ENCODE assay signal across 8 mouse cellular contexts in genomic region chr4:155283585-155283984, GRCm38 (mm10). TPM values are rescaled to one million over a fixed set of nuclear protein-coding genes. Genes with fewer than 3 reads are reported as not detected.
DNase-seq lines count a peak whose midpoint lies in the region; ATAC-seq and TF ChIP-seq lines count a peak whose summit lies in the region.

No protein-coding gene starts in this region.

- no peaks in the 10 kb centered on the region for H3K9me3 ChIP-seq in heart, embryonic 13.5 days

- peaks cover 47% of the 10 kb centered on the region for H3K4me1 ChIP-seq in heart, embryonic 13.5 days
- peaks cover 5% of the 10 kb centered on the region for H3K4me1 ChIP-seq in heart, adult 2 months (ENCODE audit: control insufficient read depth, insufficient read depth, low read length)
- peaks cover 2% of the 10 kb centered on the region; the same call in 1 of the 2 replicates for H3K4me1 ChIP-seq in testis, adult 2 months (ENCODE audit: control insufficient read depth, insufficient read depth, low read length)

- WGBS in heart, embryonic 13.5 days, result 63% methylated on average over 9 of the region's 9 CpGs
- WGBS in heart, adult 2 months, result 39% methylated on average over 9 of the region's 9 CpGs

- TF ChIP-seq EP300 in heart, adult 2 months (IDR thresholded peaks at IDR 0.05; ENCODE audit: insufficient read depth, low read depth, low read length), result no peak

- H3K4me3 ChIP-seq in heart, embryonic 13.5 days, result 0 out of 2 replicates have a peak overlapping the region, but pooled peaks have one; percentile 20
- H3K4me3 ChIP-seq in heart, adult 2 months, result no peak overlapping the region
- H3K4me3 ChIP-seq in testis, adult 2 months (ENCODE audit: control insufficient read depth, low read depth, low read length), result no peak overlapping the region

- no peaks in the 10 kb centered on the region for H3K36me3 ChIP-seq in heart, embryonic 13.5 days
- H3K36me3 ChIP-seq in heart, adult 2 months (ENCODE audit: control insufficient read depth, insufficient read depth, low read length), result no peaks in the 10 kb centered on the region
- H3K36me3 ChIP-seq in testis, adult 2 months (ENCODE audit: control insufficient read depth, insufficient read depth, low read length), result no peaks in the 10 kb centered on the region

- H3K4me2 ChIP-seq in heart, embryonic 13.5 days, result peak overlapping the region; percentile 45

- H3K79me2 ChIP-seq in heart, adult 2 months (replicated peaks; ENCODE audit: control insufficient read depth, insufficient read depth, low read length), result no peaks in the 10 kb centered on the region

- TF ChIP-seq CTCF in heart, adult 2 months (IDR thresholded peaks at IDR 0.05), result no peak
- no peak for TF ChIP-seq CTCF in testis, adult 2 months (IDR thresholded peaks at IDR 0.05; ENCODE audit: control insufficient read depth, insufficient read depth, insufficient replicate concordance, low read depth, low read length)

- no peak for DNase-seq in heart, adult 2 months
- no peak for DNase-seq in testis, postnatal 10 days (ENCODE audit: low spot score)
- DNase-seq in kidney, postnatal 14 days, result peak; percentile 15
- DNase-seq in ovary, postnatal 14 days (ENCODE audit: low spot score), result no peak
- DNase-seq in lung, postnatal 36 days, result no peak
- DNase-seq in left cerebral cortex, adult 11 months (ENCODE audit: low spot score), result no peak

- H3K9ac ChIP-seq in heart, embryonic 13.5 days, result peak overlapping the region; percentile 48; the same call in 1 of the 2 replicates
- no peak overlapping the region for H3K9ac ChIP-seq in heart, adult 2 months (ENCODE audit: low read depth, low read length)

- H3K27ac ChIP-seq in heart, embryonic 13.5 days (replicated peaks), result peak overlapping the region; percentile 82
- no peak overlapping the region; the same call in 1 of the 2 replicates for H3K27ac ChIP-seq in heart, adult 2 months
- H3K27ac ChIP-seq in testis, adult 2 months (ENCODE audit: control insufficient read depth, insufficient read depth, low read depth, low read length), result peak overlapping the region; percentile 46

- ATAC-seq in heart, embryonic 13.5 days (ENCODE audit: extremely low read depth, insufficient number of reproducible peaks, low FRiP score, low TSS enrichment), result no peak

- intact Hi-C loops in heart, adult 2 months (cut with DNase I), result no loop called here

- no peaks in the 10 kb centered on the region; the same call in 1 of the 2 replicates for H3K27me3 ChIP-seq in heart, embryonic 13.5 days (replicated peaks)
- no peaks in the 10 kb centered on the region for H3K27me3 ChIP-seq in heart, adult 2 months (ENCODE audit: control insufficient read depth, insufficient read depth, low read length)
- no peaks in the 10 kb centered on the region for H3K27me3 ChIP-seq in testis, adult 2 months (ENCODE audit: control insufficient read depth, insufficient read depth, low read length)

- no peak for TF ChIP-seq POLR2A in heart, adult 2 months (IDR thresholded peaks at IDR 0.05; ENCODE audit: insufficient read depth, low read depth, low read length)
- no peak for TF ChIP-seq POLR2A in testis, adult 2 months (IDR thresholded peaks at IDR 0.05; ENCODE audit: control insufficient read depth, low read depth, low read length)

RNA-seq across cellular contexts. Expression of gene Faap20, which starts 34.0 kb away (rescaled TPM):
- polyA plus RNA-seq in heart, embryonic 13.5 days (2015; fragmentation: Nextera tagmentation; extraction: Ambion mirVana), result 63.2 and 71.1 TPM in 2 replicates
- 10 to 100 TPM; 14.4 to 16.7 TPM for total RNA-seq in heart, adult 2 months (2021)
- polyA plus RNA-seq in heart, adult 2 months (2012; rRNA removed), result 26.7 and 30.3 TPM in 2 replicates
- polyA plus RNA-seq in testis, adult 2 months (2012; rRNA removed), result 12.4 and 12.7 TPM in 2 replicates
